Mouse (Mus musculus) adrenal gland, postnatal 25 days (tissue): ENCODE measurements around the gene 1110002E22Rik. TPM values are rescaled to one million over a fixed set of nuclear protein-coding genes. Genes with fewer than 3 reads are reported as not detected.
A peak's percentile ranks its signal among the peaks of the same experiment; 100 is the strongest.

ENCODE experiments used
- DNase-seq: peaks from one replicate; pipeline ENCODE4 v3.0.0; 2021; ENCODE audit warnings: mixed read lengths
- long read RNA-seq: library from polyadenylated mRNA; stranded (forward); transcript quantifications from one replicate; pipeline ENCODE4 v2.0.0, GENCODE M21; 2021
- total RNA-seq: library from RNA; stranded (reverse); gene quantifications from 2 replicates; pipeline ENCODE4 v1.2.3, GENCODE M21; 2021

1110002E22Rik gene
- total RNA-seq, result 0.09 and 0.10 TPM in 2 replicates
- long read RNA-seq, result 0 reads

GRCm38 (mm10) chr3:138064732-138065645 lies at the start of gene 1110002E22Rik:
Gene 1110002E22Rik, plus strand, starts transcription at chr3:138065052.
- no peak for DNase-seq

GRCm38 (mm10) chr3:138016810-138017209 lies 48.0 kb upstream of the 1110002E22Rik start:
- DNase-seq, result no peak

DNA sequence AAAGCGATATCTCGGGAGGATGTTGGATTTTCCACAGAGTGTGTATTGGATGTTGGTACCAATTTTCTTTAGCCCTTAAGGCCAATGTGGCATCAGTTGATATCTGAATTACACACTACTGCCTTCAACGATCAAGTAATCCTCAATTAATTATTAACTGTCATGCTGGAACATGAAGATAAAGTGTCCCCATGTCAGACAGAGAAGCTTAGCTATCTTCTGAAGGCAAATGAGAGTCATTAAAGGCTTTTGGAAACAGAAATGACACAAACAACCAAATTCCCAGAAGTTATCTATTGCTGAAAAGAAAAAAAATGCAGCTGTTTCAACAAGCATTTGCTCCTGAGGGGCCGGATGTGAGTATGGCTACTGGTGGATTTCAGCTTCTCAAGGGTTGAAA lies 42.8 kb upstream of the 1110002E22Rik start:
- DNase-seq, result no peak

- no peak for DNase-seq
Measured at GRCm38 (mm10) chr3:138022651-138023050, 42.2 kb upstream of the 1110002E22Rik start.

GRCm38 (mm10) chr3:138026286-138026685 lies 38.6 kb upstream of the 1110002E22Rik start:
- no peak for DNase-seq

- DNase-seq, result no peak
Measured at GRCm38 (mm10) chr3:138027575-138028362, 37.1 kb upstream of the 1110002E22Rik start.

- peak; percentile 75 for DNase-seq
Measured at GRCm38 (mm10) chr3:138029351-138029750, 35.5 kb upstream of the 1110002E22Rik start.

DNA sequence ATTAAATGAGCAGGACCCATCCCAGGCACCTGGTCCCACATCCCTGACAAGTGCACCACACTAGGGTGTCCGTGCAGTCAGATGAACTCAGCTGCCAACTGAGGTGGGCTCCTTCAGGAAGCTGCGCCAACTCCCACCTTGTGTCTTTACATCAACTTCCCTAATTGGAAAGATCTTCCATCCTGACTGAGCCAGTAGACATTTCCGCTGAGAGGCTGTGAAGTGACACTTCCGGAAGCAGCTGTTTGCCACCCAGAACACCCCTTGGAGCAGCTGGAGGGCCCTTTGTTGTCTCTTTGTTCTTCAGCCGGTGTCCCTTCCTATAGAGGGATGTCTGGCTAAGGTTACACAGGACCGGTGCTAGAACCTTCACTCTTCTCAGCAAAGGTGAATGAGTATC lies 34.3 kb upstream of the 1110002E22Rik start:
- no peak for DNase-seq

- no peak for DNase-seq
Measured at GRCm38 (mm10) chr3:138033986-138034385, 30.9 kb upstream of the 1110002E22Rik start.

DNA sequence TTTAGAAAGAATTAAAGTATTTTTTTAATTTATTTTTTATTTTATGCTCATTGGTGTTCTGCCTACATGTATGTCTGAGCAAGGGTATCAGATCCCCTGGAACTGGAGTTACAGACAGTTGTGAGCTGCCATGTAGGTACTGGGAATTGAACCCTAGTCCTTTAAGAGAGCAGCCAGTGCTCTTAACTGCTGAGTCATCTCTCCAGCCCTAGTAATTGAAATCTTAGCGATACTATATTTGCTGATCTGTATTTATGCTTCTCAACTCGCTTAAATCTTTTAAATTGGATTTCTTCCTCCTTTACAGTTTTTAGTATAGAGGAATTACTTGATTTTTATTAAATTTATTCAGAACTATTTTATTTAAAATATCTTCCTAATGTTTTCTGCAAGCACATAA lies 23.9 kb upstream of the 1110002E22Rik start:
- DNase-seq, result no peak

- no peak for DNase-seq
Measured at GRCm38 (mm10) chr3:138041591-138042301, 23.1 kb upstream of the 1110002E22Rik start.

- DNase-seq, result no peak
Measured at GRCm38 (mm10) chr3:138043316-138043715, 21.5 kb upstream of the 1110002E22Rik start.

- DNase-seq, result no peak
Measured at GRCm38 (mm10) chr3:138049555-138049954, 15.3 kb upstream of the 1110002E22Rik start.

DNA sequence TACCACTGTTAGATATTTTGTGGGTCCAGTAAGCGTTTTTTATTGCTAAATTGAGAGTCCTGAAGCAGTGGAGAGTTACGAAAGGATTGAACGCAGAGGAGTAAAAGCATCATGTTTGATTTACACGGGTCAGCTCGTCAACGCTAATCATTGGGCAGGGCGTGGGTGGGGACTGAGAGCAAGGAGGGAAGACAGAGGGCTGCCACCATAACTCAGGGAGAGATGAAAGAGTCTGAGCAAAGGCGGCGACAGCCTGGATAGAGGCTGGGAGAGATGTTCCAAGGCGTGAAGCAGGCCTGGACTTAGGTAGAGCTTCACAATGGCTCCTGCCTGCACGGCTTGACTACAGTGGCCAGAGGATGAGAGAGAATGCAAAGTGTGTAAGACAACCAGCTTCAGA lies 14.1 kb upstream of the 1110002E22Rik start:
- no peak for DNase-seq

DNA sequence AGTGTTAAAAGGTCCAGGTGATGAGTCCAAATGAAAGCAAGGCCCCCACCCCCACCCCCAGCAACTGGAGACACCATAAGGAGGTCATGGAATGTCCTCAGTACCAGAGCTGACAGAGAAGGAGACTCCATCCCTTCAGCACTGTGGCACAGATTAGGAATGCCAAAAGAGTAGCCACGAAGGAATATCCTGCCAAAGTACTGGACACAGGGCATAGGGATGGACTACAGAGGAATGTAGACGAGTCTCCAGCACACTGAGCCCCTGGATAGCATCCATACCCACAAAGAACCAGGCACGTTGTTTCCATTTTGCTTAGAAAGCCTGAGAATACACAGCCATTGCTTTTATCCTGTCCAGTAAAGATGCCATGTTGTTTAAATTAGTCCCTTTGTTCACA lies 13.4 kb upstream of the 1110002E22Rik start:
- no peak for DNase-seq

DNA sequence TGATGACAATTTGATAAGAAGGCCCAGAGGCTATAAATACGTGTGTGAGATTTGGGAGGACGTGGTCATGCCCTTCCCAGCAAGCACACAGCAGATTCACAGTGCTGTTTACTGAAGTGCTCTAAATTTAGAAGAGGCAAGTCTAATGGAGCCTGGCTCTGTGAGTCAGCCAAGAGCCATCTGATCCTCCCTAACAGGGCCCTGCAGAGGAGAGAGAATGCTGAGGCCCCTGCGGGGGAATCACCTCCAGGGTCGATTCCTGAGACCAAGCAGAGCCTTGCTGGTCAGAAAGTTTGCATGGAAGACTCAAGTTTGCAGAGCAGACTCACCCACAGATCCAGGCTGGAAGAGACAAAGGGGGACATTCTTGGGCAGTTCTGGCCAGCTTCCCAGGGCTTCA lies 10.9 kb upstream of the 1110002E22Rik start:
- no peak for DNase-seq

- DNase-seq, result no peak
Measured at GRCm38 (mm10) chr3:138056976-138057375, 7.9 kb upstream of the 1110002E22Rik start.

DNA sequence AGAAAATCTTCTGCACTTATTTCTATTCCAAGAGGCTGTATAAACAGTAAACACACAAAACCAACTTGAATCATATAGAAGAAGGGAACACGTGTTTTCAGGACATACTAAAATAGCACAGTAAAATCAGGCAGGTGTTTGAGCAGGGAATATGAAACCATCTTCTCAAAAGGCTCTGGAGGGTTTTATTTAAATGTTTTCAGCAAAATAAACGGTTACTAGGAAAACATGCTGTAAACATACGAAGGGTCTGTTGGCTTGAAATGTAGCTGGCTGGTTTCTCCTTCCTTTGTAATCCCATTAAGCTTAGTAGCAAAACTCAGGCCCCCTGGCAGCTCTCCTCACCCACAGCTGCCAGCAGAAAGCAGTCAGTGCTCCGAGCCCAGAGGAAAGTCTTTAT lies 6.6 kb upstream of the 1110002E22Rik start:
- no peak for DNase-seq

DNA sequence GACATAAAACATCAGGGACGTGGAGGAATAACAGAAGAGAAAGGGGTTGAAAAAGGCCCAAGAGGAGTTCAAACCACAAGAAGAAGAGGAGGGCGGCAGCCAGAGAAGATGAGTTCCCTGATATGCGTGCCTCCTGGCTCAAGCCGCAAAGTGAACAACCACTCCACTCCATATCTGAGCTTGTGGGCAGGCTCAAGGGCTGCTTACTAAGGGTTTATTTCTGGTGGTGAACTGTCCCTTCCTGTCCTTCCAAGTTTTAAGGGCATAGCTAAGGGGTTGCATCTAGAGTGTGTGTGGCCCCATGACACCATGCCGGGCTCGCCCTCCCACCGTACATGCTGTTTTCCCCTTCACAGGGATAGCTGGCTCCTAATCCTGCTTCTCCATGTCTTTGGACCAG lies 4.4 kb upstream of the 1110002E22Rik start:
- DNase-seq, result no peak

DNA sequence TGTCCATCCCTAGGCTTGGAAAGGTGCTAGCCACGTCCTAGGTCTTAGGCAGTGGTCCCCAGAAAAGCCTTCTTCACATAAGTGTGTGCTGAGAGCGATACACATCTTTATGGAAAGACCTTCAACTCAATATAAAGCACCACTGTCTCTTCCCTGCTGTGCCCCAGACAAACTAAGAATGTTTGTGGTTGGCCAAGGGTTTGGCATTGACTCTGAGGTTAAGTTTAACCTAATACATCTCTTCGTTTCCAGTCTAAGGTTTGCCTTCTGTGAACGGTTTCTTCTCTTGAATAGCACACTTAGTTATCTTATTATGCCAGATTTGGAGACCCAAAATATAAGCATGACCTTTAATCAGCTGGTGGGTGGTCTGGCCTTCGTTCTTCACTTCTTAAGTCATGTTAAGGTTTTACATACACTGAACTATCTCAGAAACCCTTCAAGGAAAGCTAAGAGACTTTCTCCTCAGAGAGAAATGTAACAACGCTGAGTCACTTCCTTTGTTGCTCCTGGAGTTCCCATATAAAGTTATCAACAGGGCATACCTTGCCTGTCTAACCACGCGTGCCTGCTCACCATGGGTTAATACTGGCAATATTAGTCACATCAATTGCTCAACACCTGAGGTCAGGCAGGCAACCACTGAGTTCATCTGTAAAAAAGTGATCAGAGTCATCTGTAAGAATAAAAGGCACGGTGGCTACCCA lies 3.5 kb upstream of the 1110002E22Rik start:
- DNase-seq, result no peak

DNA sequence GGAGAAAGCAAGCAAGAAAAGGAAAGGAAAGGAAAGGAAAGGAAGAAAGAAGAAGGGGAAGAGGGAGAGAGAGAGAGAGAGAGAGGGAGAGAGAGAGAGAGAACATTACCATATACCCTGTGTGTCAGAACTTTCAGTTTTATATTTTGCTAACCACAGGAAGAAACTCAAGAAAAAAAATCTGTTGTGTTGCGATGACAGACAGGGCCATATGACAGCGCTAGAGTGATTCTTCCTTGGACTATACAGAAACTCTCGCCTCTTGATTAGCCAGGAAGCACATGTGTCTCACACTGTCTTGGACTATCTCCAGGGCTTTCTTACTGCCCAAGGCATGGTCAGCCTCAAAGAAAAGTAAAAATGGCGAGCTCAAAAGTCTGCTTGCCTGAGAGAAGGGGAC lies 2.2 kb upstream of the 1110002E22Rik start:
- DNase-seq, result no peak
